Mouse (Mus musculus) cortical plate, adult 2 months (tissue): ENCODE results near the gene Slc28a1.

Experiments
- CTCF ChIP-seq: fragments of 200-500 bp; IDR thresholded peaks from 2 replicates; pipeline ENCODE4 v1.5.1; 2011; ENCODE audit warnings: mild to moderate bottlenecking, control low read depth, low read length; ENCODE audit not compliant: insufficient read depth; ENCODE audit errors: extremely low read depth
- POLR2A ChIP-seq: fragments of 200-500 bp; IDR thresholded peaks from 2 replicates; pipeline ENCODE4 v1.6.1; 2011; ENCODE audit warnings: mild to moderate bottlenecking, low read length, control low read depth; ENCODE audit not compliant: insufficient read depth; ENCODE audit errors: extremely low read depth

- TF ChIP-seq CTCF (no peak), POLR2A (no peak)
Observed at GRCm38 (mm10) chr7:81199757-81200156, 85.2 kb downstream of the Slc28a1 start.
